Mouse (Mus musculus): ENCODE measurements around the gene Vsir. TPM values are rescaled to one million over a fixed set of nuclear protein-coding genes. Genes with fewer than 3 reads are reported as not detected.

Vsir gene
- total and polyA plus RNA-seq, 3 experiments = 14.9 to 28.1 (median 20.9) TPM

DNA sequence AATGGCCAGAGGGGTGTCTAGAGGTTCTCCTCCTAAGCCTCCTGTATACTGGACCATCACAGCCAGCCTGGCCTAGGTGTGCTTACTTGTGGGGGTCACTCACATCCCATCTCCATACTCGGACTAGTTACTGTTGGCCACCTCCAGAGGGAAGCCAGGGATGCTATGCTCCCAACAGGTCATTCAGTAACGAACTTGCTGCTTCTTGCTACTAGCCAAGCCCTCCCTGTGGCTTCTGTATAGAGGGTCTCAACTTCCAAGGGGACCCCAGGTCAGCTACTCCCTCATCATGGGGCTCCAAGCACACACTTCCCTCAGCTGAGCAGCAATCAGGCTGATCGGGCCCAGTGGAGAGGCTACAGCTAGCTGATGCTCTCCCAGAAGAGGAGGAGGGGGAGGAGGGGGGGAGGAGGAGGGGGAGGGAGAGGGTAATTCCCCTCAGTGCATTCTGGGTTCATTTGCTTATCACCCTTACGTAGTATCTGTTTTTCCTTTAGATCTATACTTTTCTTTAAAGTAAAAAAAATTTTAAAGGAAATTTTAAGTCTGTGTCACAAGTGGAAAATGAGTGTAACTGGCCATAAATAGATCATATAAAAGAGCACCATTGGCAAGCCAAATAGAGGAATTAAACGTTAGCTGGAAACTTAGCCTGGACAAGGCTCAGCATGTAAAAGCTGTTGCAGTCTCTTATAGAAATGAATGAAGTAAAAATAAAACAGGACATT, 3.6 kb downstream of the Vsir start:
- peak overlapping the region; percentile 86 for H3K27ac ChIP-seq
- H3K4me1 ChIP-seq (ENCODE audit: control insufficient read depth, insufficient read depth, low read length) = peaks cover 25% of the 10 kb centered on the region
- DNase-seq = no peak
- H3K79me2 ChIP-seq (replicated peaks; ENCODE audit: control insufficient read depth, insufficient read depth, low read length) = no peaks in the 10 kb centered on the region
- no peaks in the 10 kb centered on the region for H3K27me3 ChIP-seq (ENCODE audit: control insufficient read depth, insufficient read depth, low read length)
- H3K9ac ChIP-seq (ENCODE audit: low read depth, low read length) = peak overlapping the region; percentile 10; the same call in 1 of the 2 replicates
- peak overlapping the region; percentile 47 for H3K4me3 ChIP-seq
- intact Hi-C loops (cut with DNase I) = no loop called here
- no peak for TF ChIP-seq EP300 (IDR thresholded peaks at IDR 0.05; ENCODE audit: insufficient read depth, low read depth, low read length)
- no peak for TF ChIP-seq CTCF (IDR thresholded peaks at IDR 0.05)
- no peak for TF ChIP-seq POLR2A (IDR thresholded peaks at IDR 0.05; ENCODE audit: insufficient read depth, low read depth, low read length)
- H3K36me3 ChIP-seq (ENCODE audit: control insufficient read depth, insufficient read depth, low read length) = no peaks in the 10 kb centered on the region
- 28% methylated on average over 5 of the region's 5 CpGs for WGBS

GRCm38 (mm10) chr10:60350805-60351167, 4.1 kb downstream of the Vsir start:
- TF ChIP-seq EP300 (IDR thresholded peaks at IDR 0.05; ENCODE audit: insufficient read depth, low read depth, low read length) = no peak
- no peak for TF ChIP-seq CTCF (IDR thresholded peaks at IDR 0.05)
- TF ChIP-seq POLR2A (IDR thresholded peaks at IDR 0.05; ENCODE audit: insufficient read depth, low read depth, low read length) = no peak
- H3K9ac ChIP-seq (ENCODE audit: low read depth, low read length) = no peak overlapping the region; the same call in 1 of the 2 replicates

DNA sequence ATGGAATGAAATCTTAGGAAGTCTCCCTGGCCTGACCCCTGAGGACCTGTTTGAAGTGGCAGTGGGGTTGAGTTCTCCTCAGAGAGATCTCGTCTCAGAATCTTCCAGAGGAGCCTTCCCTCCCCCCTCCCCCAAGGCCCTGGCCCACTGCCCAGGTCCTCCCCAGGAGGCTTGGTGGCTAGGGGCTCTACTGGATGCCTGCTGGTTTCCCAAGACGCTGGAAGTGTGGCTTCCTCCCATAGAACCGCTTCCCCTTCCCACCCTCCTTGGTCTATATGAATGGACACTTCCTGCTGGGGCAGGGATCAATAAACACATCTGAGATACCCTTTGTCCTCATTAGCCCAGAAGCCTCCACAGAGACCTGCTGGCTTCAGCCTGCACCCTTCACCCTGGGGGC, 4.6 kb downstream of the Vsir start:
- peak overlapping the region; percentile 86 for H3K27ac ChIP-seq
- H3K27me3 ChIP-seq (ENCODE audit: control insufficient read depth, insufficient read depth, low read length) = no peaks in the 10 kb centered on the region
- intact Hi-C loops (cut with DNase I) = no loop called here
- H3K9ac ChIP-seq (ENCODE audit: low read depth, low read length) = peak overlapping the region; percentile 14; the same call in 1 of the 2 replicates
- peak in 1 of 2 experiments; percentile 56 for DNase-seq
- no peaks in the 10 kb centered on the region for H3K79me2 ChIP-seq (replicated peaks; ENCODE audit: control insufficient read depth, insufficient read depth, low read length)
- 22% methylated on average over 3 of the region's 3 CpGs for WGBS
- no peak for TF ChIP-seq CTCF (IDR thresholded peaks at IDR 0.05)
- H3K4me1 ChIP-seq (ENCODE audit: control insufficient read depth, insufficient read depth, low read length) = peaks cover 25% of the 10 kb centered on the region
- H3K36me3 ChIP-seq (ENCODE audit: control insufficient read depth, insufficient read depth, low read length) = no peaks in the 10 kb centered on the region
- H3K4me3 ChIP-seq = no peak overlapping the region

More at GRCm38 (mm10) chr10:60350805-60351167, 4.1 kb downstream of the Vsir start:
- no peaks in the 10 kb centered on the region for H3K27me3 ChIP-seq (ENCODE audit: control insufficient read depth, insufficient read depth, low read length)
- intact Hi-C loops (cut with DNase I) = no loop called here
- peak overlapping the region; percentile 47 for H3K4me3 ChIP-seq
- H3K27ac ChIP-seq = peak overlapping the region; percentile 86
- H3K4me1 ChIP-seq (ENCODE audit: control insufficient read depth, insufficient read depth, low read length) = peaks cover 25% of the 10 kb centered on the region
- no peaks in the 10 kb centered on the region for H3K79me2 ChIP-seq (replicated peaks; ENCODE audit: control insufficient read depth, insufficient read depth, low read length)
- no peaks in the 10 kb centered on the region for H3K36me3 ChIP-seq (ENCODE audit: control insufficient read depth, insufficient read depth, low read length)
- DNase-seq = peak; percentile 91 to 97
- WGBS = 22% methylated on average over 3 of the region's 3 CpGs

DNA sequence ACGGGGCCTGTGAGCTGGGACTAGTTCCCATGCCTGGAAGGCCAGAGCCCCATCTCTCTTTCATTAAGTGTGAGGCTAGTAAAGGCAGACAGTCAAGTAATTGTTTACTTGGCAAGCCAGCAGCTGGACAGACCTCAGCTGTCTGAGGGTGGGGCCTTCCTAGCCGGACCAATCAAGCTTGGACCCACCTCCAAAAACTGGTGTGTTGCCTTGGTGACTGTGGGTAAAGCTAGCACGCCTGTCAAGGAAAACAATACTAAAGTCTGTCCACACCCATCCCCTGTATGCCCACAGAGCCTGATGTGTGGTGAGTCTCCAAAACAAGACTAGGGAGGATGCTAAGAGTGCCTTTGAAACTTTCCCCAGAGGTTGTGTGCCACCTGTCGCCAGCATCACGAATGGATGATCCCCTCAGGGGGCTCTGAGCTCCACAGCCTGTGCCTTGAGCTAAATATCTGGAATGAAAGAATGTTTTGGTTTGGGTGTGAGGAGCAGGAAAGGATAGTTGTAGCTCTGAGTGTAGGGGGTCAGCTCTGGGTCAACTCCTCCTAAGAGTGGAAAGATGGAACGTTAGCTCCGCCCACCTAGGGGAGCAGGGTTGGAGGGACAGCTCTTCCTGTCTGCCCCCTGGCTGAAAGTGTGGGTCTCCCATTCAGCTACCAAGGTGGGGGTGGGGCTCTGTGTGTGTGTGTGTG, 5.3 kb downstream of the Vsir start:
- WGBS = 26% methylated on average over 7 of the region's 7 CpGs
- intact Hi-C loops (cut with DNase I) = no loop called here
- Histone ChIP-seq H3K79me2 (replicated peaks; ENCODE audit: control insufficient read depth, insufficient read depth, low read length) (no peaks in the 10 kb centered on the region), H3K4me1 (ENCODE audit: control insufficient read depth, insufficient read depth, low read length) (peaks cover 24% of the 10 kb centered on the region), H3K27me3 (ENCODE audit: control insufficient read depth, insufficient read depth, low read length) (no peaks in the 10 kb centered on the region), H3K27ac (peak overlapping the region; percentile 86), H3K9ac (ENCODE audit: low read depth, low read length) (0 out of 2 replicates have a peak overlapping the region, but pooled peaks have one; percentile 14), H3K4me3 (no peak overlapping the region), H3K36me3 (ENCODE audit: control insufficient read depth, insufficient read depth, low read length) (no peaks in the 10 kb centered on the region)
- TF ChIP-seq EP300 (IDR thresholded peaks at IDR 0.05; ENCODE audit: insufficient read depth, low read depth, low read length) (0 out of 2 replicates have a peak, but pooled peaks have one; percentile 8), POLR2A (IDR thresholded peaks at IDR 0.05; ENCODE audit: insufficient read depth, low read depth, low read length) (peak; percentile 60), CTCF (IDR thresholded peaks at IDR 0.05) (no peak)
- peak; percentile 80 to 89 for DNase-seq

- DNase-seq = peak; percentile 54 to 73
- H3K4me1 ChIP-seq (ENCODE audit: control insufficient read depth, insufficient read depth, low read length) = peaks cover 24% of the 10 kb centered on the region
- H3K27ac ChIP-seq = peak overlapping the region; percentile 86
- no peaks in the 10 kb centered on the region for H3K36me3 ChIP-seq (ENCODE audit: control insufficient read depth, insufficient read depth, low read length)
- no peaks in the 10 kb centered on the region for H3K27me3 ChIP-seq (ENCODE audit: control insufficient read depth, insufficient read depth, low read length)
- H3K79me2 ChIP-seq (replicated peaks; ENCODE audit: control insufficient read depth, insufficient read depth, low read length) = no peaks in the 10 kb centered on the region
- no peak overlapping the region for H3K4me3 ChIP-seq
- intact Hi-C loops (cut with DNase I) = loop anchor here (2.0 kb wide), 1 partner anchor 19 kb away; no protein-coding TSS in a partner anchor
- H3K9ac ChIP-seq (ENCODE audit: low read depth, low read length) = peak overlapping the region; percentile 23; the same call in 1 of the 2 replicates
- 46% methylated on average over 5 of the region's 5 CpGs for WGBS
- TF ChIP-seq EP300 (IDR thresholded peaks at IDR 0.05; ENCODE audit: insufficient read depth, low read depth, low read length) = peak; percentile 99
- no peak; the same call in 1 of the 2 replicates for TF ChIP-seq CTCF (IDR thresholded peaks at IDR 0.05)
- peak; percentile 47; the same call in 1 of the 2 replicates for TF ChIP-seq POLR2A (IDR thresholded peaks at IDR 0.05; ENCODE audit: insufficient read depth, low read depth, low read length)
These were observed 6.8 kb downstream of the Vsir start for GRCm38 (mm10) chr10:60353241-60354002.
